Mouse (Mus musculus) midbrain, embryonic 16.5 days (tissue): Measurements from ENCODE around the gene Fam181b. TPM values are rescaled to one million over a fixed set of nuclear protein-coding genes. Genes with fewer than 3 reads are reported as not detected.
A peak's percentile ranks its signal among the peaks of the same experiment; 100 is the strongest.

Source experiments
- ATAC-seq: fragments of 200-750 bp; cut with Nextera tagmentation; 2 replicates; pipeline ENCODE4 v1.8.0; 2017; ENCODE audit warnings: moderate TSS enrichment
- H3K27ac ChIP-seq: fragments of 300-500 bp; sonication (generic); 2 replicates; pipeline ENCODE4 v1.5.1; 2014; ENCODE audit warnings: mild to moderate bottlenecking, low read length, mixed read lengths
- H3K27me3 ChIP-seq: fragments of 300-500 bp; sonication (generic); 2 replicates; pipeline ENCODE4 v1.6.1; 2014; ENCODE audit warnings: low read depth, low read length, mixed read lengths; ENCODE audit not compliant: control insufficient read depth, insufficient read depth
- H3K36me3 ChIP-seq: fragments of 300-500 bp; sonication (generic); 2 replicates; pipeline ENCODE4 v1.6.1; 2014; ENCODE audit warnings: mild to moderate bottlenecking, low read length, moderate library complexity, mixed read lengths; ENCODE audit not compliant: control insufficient read depth, insufficient read depth
- H3K4me1 ChIP-seq: fragments of 300-500 bp; sonication (generic); 2 replicates; pipeline ENCODE4 v1.6.1; 2014; ENCODE audit warnings: mild to moderate bottlenecking, low read length, mixed read lengths; ENCODE audit not compliant: control insufficient read depth, insufficient read depth
- H3K4me2 ChIP-seq: fragments of 300-500 bp; sonication (generic); 2 replicates; pipeline ENCODE4 v1.6.1; 2014; ENCODE audit warnings: mild to moderate bottlenecking, low read length, mixed read lengths
- H3K4me3 ChIP-seq: fragments of 300-500 bp; sonication (generic); 2 replicates; pipeline ENCODE4 v1.5.1; 2014; ENCODE audit warnings: low read depth, mild to moderate bottlenecking, low read length, moderate library complexity, mixed read lengths
- H3K9ac ChIP-seq: fragments of 300-500 bp; sonication (generic); 2 replicates; pipeline ENCODE4 v1.6.1; 2014; ENCODE audit warnings: low read depth, low read length, mixed read lengths
- H3K9me3 ChIP-seq: fragments of 300-500 bp; sonication (generic); replicated peaks from 2 replicates; pipeline ENCODE4 v1.6.1; 2014; ENCODE audit warnings: mild to moderate bottlenecking, low read length, mixed read lengths; ENCODE audit not compliant: control insufficient read depth, poor library complexity, severe bottlenecking
- WGBS: fragments of 180-500 bp; shearing (Covaris S2); extraction: QIAGEN DNeasy Blood & Tissue Kit; methylation state at CpG from one replicate; pipeline ENCODE4 v1.1.7; 2014; 5-methylcytosine and 5-hydroxymethylcytosine counted together
- polyA plus RNA-seq: library from polyadenylated mRNA; unstranded; fragments of >200 nt; fragmentation: Nextera tagmentation; extraction: Ambion mirVana; gene quantifications from 2 replicates; pipeline ENCODE4 v1.2.1, GENCODE M21; 2015

The Fam181b gene
- polyA plus RNA-seq, 1 experiment from 2014 or later = 33.6 TPM

GRCm38 (mm10) chr7:93110370-93110965, 30.8 kb downstream of the Fam181b start:
- ATAC-seq = 0 out of 2 replicates have a peak, but pooled peaks have one; percentile 28
- Histone ChIP-seq H3K27ac (no peak overlapping the region), H3K4me3 (no peak overlapping the region), H3K36me3 (no peaks in the 10 kb centered on the region), H3K4me2 (no peak overlapping the region), H3K9me3 (no peaks in the 10 kb centered on the region), H3K4me1 (no peaks in the 10 kb centered on the region), H3K27me3 (no peaks in the 10 kb centered on the region), H3K9ac (no peak overlapping the region)
- 54% methylated on average over 2 of the region's 2 CpGs for WGBS

- Histone ChIP-seq H3K4me1 (no peaks in the 10 kb centered on the region), H3K4me2 (no peak overlapping the region), H3K27ac (no peak overlapping the region), H3K9ac (no peak overlapping the region), H3K27me3 (no peaks in the 10 kb centered on the region), H3K9me3 (no peaks in the 10 kb centered on the region), H3K36me3 (no peaks in the 10 kb centered on the region), H3K4me3 (no peak overlapping the region)
- ATAC-seq = no peak
- 92% methylated on average over 6 of the region's 6 CpGs for WGBS
These were observed 31.4 kb downstream of the Fam181b start for GRCm38 (mm10) chr7:93111056-93111455.

DNA sequence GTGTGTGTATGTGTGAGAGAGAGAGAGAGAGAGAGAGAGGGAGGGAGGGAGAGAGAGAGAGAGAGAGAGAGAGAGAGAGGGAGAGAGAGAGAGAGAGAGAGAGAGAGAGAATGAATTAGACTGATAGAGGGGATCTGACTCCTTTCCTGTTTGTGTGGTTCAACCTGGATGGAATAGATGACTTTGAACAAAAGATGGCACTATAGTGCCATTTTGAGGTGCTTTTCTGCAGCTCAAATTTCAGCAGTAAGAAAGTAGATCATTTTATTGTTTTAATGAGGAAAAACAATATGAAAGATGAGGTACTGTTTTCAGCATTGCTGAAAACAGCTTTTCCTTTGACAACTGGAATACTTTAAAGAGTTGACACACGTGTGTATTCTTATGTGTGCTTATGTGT, 37.9 kb downstream of the Fam181b start:
- Histone ChIP-seq H3K4me3 (no peak overlapping the region), H3K9ac (no peak overlapping the region), H3K27me3 (no peaks in the 10 kb centered on the region), H3K9me3 (no peaks in the 10 kb centered on the region), H3K36me3 (no peaks in the 10 kb centered on the region), H3K4me2 (no peak overlapping the region), H3K27ac (no peak overlapping the region), H3K4me1 (no peaks in the 10 kb centered on the region)
- 63% methylated on average over 1 of the region's 1 CpGs for WGBS
- ATAC-seq = no peak

- Histone ChIP-seq H3K4me3 (no peak overlapping the region), H3K9ac (no peak overlapping the region), H3K4me2 (no peak overlapping the region), H3K4me1 (no peaks in the 10 kb centered on the region), H3K9me3 (no peaks in the 10 kb centered on the region), H3K27me3 (no peaks in the 10 kb centered on the region), H3K27ac (no peak overlapping the region), H3K36me3 (no peaks in the 10 kb centered on the region)
- WGBS = 74% methylated on average over 1 of the region's 1 CpGs
- no peak for ATAC-seq
These were observed 44.3 kb downstream of the Fam181b start for GRCm38 (mm10) chr7:93123936-93124335.

Other genes starting within 250 kb of the Fam181b start
- 3.1 and 4.7 TPM in 2 replicates for gene Ddias, start 205.6 kb upstream of the Fam181b start, polyA plus RNA-seq
- gene Prcp, start 205.4 kb upstream of the Fam181b start, polyA plus RNA-seq = 18.9 and 22.0 TPM in 2 replicates